Mouse (Mus musculus): ENCODE results near the gene Aldob. TPM values are rescaled to one million over a fixed set of nuclear protein-coding genes. Genes with fewer than 3 reads are reported as not detected.
A peak's percentile ranks its signal among the peaks of the same experiment; 100 is the strongest.

Gene Aldob
- total RNA-seq (2021): not detected
- long read RNA-seq, experiment 1: 0 reads
- long read RNA-seq, experiment 2: 0 reads

DNA sequence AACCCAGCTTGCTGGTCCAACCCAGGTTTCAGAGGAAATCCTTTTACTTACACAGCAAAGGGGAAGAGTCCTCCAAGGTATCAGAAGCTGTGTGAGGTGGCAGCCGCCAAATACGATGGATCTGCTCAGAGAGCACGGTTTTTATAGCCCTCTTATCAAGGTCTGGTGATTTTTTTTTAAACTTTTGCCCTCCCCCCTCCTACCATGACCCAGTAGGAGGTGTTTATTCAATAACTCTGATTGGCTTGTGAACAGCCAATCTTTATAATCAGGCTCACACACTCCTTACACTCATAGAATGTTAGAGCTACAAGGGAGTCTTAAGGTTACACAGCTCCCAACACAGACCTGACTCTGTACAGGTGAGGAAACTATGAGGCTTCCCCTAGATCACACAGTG is at the start of gene Aldob:
Aldob (minus strand) TSS at position 164 of the 400 bp plus-strand sequence.
- intact Hi-C loops (cut with DNase I; ENCODE audit: low total_unique reads): no loop called here
- DNase-seq: no peak

- intact Hi-C loops (cut with DNase I; ENCODE audit: low total_unique reads): no loop called here
- peak; percentile 73 for DNase-seq
Observed at GRCm38 (mm10) chr4:49597183-49598100, 48.1 kb upstream of the Aldob start, which contains the start of gene Tmem246. Gene Tmem246 (minus strand): TSS chr4:49597876.

DNA sequence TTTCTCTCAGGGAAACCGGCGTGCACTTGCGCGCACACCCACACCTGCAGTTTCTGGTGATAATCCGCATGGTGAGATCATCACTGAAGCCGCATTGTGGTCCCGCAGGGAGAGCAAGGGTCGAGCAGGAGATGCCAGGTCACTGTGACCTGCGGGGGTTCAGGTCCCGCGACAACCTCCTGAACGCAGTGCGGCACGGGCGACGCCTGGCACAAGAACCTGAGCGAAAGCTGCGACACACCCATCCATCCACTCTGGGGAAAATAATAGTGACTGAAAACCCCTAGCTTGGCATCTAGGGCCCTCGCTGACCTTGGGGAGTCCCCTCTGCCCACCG is 47.5 kb upstream of the Aldob start:
- no peak for DNase-seq
- intact Hi-C loops (cut with DNase I; ENCODE audit: low total_unique reads): no loop called here

- DNase-seq: no peak
- intact Hi-C loops (cut with DNase I; ENCODE audit: low total_unique reads): no loop called here
Observed at GRCm38 (mm10) chr4:49590152-49590551, 40.8 kb upstream of the Aldob start.

GRCm38 (mm10) chr4:49586811-49587210 is 37.5 kb upstream of the Aldob start:
- intact Hi-C loops (cut with DNase I; ENCODE audit: low total_unique reads): no loop called here
- DNase-seq: peak; percentile 70

DNA sequence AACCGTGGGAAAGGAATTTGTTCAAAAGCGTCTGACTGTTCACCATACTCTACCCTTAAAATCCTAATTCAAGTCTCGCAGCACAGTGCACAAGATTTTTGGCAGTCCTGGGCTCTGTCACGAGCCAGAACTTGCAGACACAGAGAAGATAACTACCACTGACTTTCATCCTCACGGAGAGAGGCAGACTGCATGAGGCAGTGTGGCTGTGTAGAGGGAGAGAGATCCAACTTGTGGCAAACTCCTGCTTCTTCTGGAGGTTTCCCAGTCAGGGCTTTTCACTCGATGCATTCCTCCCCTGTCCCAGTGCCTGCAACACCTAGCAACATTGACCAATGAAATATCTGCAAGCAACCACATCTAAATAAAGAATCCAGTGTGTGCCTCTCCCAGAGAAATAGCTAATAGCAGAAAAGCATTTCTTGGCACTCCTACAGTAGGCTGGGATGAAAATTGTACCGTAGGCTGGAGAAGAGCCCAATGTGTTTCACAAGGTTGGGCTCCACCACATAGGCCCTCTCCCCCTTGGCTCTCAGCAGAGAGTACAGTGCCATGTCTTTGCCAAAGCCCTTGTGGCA is 36.3 kb upstream of the Aldob start:
- DNase-seq: no peak

DNA sequence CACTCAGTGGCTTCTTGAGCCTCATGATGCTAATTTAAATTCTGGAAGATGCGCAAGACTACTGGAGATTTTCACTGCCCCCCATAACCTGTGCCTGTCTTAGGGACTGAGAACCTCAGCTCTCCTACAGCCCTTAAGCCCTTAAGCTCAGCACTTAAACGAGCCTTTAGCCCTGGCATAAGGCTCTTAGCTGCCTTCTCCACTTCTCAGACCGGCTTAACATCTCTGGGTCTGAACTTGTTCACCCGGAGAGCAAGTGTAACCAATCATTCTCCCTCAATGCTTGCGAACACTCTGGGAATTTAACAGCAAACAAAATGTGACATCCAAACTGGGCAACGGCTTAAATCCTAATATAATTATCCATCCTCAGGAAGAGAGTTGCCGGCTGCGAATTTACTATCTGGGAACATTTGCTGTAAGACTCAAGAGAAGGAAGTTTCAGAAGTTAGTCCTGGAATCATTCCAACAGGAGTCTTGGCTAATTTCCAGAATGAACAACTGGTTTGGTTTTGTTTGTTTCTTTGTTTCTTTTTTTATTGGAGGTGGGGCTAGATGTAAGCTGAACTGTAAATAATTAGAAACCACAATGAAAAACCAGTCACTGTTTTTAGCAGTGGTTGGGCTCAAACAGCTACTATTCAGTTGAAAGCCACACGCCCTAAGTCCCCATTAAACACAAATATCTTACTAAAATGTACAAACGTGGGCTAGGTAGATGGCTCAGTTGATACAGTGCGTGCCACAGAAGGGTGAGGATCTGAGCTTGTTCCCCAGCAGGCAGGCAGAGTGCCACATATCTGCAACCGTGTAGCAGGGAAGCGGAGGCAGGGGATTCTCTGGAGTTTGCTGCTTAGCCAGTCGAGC is 34.9 kb upstream of the Aldob start:
- intact Hi-C loops (cut with DNase I; ENCODE audit: low total_unique reads): no loop called here
- no peak for DNase-seq

More for the DNA sequence above, 36.3 kb upstream of the Aldob start:
- intact Hi-C loops (cut with DNase I; ENCODE audit: low total_unique reads): no loop called here

DNA sequence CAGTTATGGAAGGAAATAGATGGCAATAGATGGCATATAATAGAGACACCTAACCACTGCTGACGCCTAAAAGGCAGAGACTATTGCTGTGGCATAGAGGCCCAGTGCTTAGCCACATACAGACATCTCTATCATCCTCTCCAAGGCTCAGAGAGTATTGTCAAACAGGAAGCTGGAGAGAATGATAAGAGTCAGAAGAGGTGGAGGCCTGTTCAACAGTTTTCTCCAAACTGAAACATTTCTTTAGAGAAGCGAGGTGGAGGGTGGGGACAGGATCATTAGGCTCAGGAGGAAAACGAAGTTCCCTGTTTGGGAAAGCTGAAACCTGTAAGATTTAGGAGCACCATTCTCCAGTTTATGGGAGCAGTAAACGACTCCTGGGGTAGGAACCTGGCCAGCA is 31.9 kb upstream of the Aldob start:
- intact Hi-C loops (cut with DNase I; ENCODE audit: low total_unique reads): no loop called here
- DNase-seq: no peak

GRCm38 (mm10) chr4:49572194-49572593 is 22.8 kb upstream of the Aldob start:
- no peak for DNase-seq
- intact Hi-C loops (cut with DNase I; ENCODE audit: low total_unique reads): no loop called here

DNA sequence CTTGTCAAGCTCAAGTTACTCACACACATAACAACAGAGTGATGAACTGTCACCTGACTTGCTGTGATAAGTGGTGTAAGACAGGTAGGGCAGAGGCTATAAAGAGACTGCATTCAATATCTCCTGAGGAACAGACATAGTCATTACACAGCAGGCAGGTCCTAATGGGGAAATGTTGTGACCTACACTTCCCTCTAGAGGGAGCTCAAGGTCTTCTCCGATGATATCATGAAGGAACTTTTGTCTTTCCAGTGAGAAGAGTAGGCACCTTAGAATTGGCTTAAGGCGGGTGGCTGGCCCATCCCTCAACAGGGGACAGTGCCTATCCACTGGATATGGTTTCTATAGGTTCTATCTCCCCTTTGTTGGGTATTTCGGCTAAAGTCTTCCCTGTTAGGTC is 18.3 kb upstream of the Aldob start:
- intact Hi-C loops (cut with DNase I; ENCODE audit: low total_unique reads): loop anchor here (2.0 kb wide), 2 partner anchors 33 to 59 kb away; no protein-coding TSS in a partner anchor
- DNase-seq: peak; percentile 15

- intact Hi-C loops (cut with DNase I; ENCODE audit: low total_unique reads): no loop called here
- DNase-seq: peak; percentile 55
Observed at GRCm38 (mm10) chr4:49559915-49560772, 10.8 kb upstream of the Aldob start.

DNA sequence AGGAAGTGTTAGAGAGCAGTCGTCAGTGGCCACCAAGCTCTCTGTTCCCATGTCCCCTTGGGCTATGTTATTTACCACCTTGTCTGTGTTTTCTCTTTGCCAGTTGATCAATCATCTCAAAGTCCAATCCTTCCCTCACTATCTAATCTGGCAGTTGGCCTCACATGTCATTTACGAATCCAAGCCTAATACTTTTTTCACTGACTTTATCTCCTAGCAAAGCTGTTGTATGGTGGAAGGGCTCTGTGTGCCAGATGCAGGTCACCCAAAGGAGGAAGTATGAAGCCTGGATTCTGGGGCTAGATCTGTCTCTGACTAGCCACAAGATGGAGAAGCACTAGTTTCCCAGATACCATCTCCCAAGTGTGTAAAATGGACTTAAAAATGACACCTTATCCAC is 8.8 kb upstream of the Aldob start:
- intact Hi-C loops (cut with DNase I; ENCODE audit: low total_unique reads): no loop called here

GRCm38 (mm10) chr4:49557375-49557774 is 8.0 kb upstream of the Aldob start:
- DNase-seq: no peak
- intact Hi-C loops (cut with DNase I; ENCODE audit: low total_unique reads): no loop called here

More for the DNA sequence above, 8.8 kb upstream of the Aldob start:
- no peak for DNase-seq

GRCm38 (mm10) chr4:49553380-49553779 is 4.0 kb upstream of the Aldob start:
- intact Hi-C loops (cut with DNase I; ENCODE audit: low total_unique reads): no loop called here

GRCm38 (mm10) chr4:49547544-49548219 is 1.7 kb downstream of the Aldob start:
- intact Hi-C loops (cut with DNase I; ENCODE audit: low total_unique reads): no loop called here
- DNase-seq: no peak

More at GRCm38 (mm10) chr4:49553380-49553779, 4.0 kb upstream of the Aldob start:
- no peak for DNase-seq

GRCm38 (mm10) chr4:49546873-49547543 is 2.3 kb downstream of the Aldob start:
- intact Hi-C loops (cut with DNase I; ENCODE audit: low total_unique reads): no loop called here
- DNase-seq: no peak

GRCm38 (mm10) chr4:49546026-49546425 is 3.3 kb downstream of the Aldob start:
- intact Hi-C loops (cut with DNase I; ENCODE audit: low total_unique reads): no loop called here
- DNase-seq: no peak

- intact Hi-C loops (cut with DNase I; ENCODE audit: low total_unique reads): no loop called here
- no peak for DNase-seq
Observed at GRCm38 (mm10) chr4:49540966-49541365, 8.4 kb downstream of the Aldob start.
